Mouse (Mus musculus): ENCODE data around the gene Erbb2.

GRCm38 (mm10) chr11:98458121-98458990 is 46.1 kb downstream of the Erbb2 start:
- TF ChIP-seq CTCF (conservative IDR thresholded peaks at IDR 0.05; ENCODE audit: low read length) (no peak), NANOG (IDR thresholded peaks at IDR 0.05; ENCODE audit: borderline replicate concordance, low read length) (no peak), POU5F1 (IDR thresholded peaks at IDR 0.05; ENCODE audit: borderline replicate concordance, low read length) (no peak)
